Mouse (Mus musculus): ENCODE results near the gene Fez2.
A peak's percentile ranks its signal among the peaks of the same experiment; 100 is the strongest.

The Fez2 gene

DNA sequence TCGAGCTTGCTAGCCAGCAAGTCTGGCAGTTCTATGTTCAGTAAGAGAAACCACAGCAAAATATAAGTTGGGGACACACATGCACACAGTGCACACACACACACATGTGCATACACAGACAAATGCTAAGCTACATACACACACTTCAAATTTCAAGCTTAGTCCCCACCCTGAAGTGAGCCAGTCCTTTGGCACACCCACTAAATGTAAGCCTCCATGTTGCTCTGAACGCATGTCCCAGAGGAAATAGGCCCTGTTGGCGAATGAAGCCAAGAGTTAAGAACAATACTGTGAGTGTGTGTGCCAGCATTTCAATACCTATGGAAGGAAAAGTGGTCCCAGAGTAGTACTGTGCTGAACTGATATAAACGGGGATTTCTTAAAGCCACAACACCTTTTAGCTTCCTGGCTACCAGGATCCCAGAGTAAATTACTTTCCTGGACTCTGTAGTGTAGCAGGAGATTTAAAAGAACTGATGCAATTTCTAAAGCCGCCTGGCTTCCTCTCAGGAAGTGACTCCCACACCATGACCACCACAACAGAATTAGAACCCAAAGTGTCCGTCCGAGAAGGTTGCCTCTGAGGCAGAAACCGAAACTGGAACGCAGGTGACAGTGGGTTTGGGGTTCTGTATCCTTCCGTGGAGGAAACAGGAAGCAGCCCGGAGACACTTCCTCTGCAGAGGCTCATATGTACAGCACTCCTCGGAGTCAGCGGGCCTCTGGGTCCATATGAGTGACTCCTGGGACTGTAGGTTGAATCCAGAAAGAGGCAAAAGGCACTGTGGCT lies 55.8 kb downstream of the Fez2 start:
- DNase-seq, result no peak

DNA sequence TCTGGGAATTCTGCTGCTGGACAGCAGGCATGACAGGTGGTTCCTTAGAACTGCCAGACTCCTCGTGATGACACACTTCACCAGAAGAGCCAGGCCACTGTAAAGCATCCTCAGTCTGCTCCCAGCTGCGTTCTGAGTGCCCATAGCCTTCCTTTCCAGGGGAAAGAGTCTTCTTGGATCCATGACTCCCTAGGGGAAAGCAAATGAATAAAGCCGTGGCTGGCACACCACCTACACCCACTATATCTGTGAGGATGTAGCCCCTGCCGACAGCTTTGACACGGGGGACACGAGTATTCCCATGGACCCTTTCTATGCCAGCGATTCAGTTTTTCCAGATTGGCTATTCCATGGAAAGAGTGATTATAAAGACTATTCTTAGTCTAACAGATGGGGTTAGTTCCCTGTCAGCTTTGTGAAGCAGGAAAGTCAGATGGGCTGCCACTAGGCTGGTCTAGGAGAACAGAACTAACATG lies 59.7 kb downstream of the Fez2 start:
- peak; percentile 4 for DNase-seq

DNA sequence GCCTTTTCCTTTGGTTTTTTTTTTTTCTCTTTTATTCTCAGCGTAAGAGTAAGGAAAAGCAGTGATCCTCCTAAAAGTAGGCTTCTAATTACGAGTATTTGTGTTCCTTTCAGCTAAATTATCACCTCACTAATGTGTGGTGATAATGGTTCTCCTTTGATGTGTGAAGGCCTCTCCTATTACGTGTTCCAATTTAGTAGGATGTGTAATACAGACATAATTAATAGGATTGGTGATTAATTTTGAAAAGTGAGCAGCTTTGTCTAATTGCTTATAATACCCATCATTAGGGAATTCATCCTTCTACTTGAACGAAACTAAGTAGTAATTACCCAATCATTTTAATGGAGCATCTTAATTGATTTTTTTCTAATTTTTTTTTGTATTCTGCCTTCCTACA lies 60.2 kb downstream of the Fez2 start:
- no peak for DNase-seq

DNA sequence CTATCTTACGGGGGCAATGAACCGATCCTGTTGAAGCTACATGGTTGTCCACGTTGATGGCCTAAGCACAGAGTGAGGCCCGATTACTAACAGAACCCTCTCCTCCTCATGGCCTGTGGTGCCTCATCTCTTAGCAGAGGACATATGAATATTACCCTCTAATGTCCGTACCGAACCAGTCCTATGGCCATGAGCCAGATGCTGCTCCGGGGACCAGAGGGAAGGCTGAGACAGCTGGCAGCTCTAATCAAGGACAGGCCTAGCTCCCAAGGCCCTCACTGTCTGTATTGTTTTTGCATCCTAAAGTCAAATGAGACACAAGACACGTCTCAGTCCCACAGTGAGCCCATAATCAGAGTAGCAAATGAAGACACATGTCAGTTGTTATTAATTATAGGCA lies 62.3 kb downstream of the Fez2 start:
- no peak for DNase-seq

DNA sequence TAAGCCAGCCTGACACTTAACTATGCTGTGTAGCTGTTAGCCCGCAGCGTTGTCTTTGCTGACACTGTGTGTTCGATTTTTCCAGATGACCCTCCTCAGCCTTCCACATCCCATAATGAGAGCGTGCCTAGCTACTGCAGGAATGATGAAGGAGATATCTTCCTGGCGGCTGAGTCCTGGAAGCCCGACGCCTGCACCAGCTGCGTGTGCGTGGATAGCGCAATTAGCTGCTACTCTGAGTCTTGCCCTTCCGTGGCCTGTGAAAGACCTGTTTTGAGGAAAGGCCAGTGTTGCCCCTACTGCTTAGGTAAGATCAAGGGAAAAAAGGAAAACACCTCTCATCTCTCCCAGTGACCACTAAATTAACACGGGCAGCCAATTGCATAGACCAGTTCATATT lies 63.1 kb downstream of the Fez2 start:
- DNase-seq, result no peak

DNA sequence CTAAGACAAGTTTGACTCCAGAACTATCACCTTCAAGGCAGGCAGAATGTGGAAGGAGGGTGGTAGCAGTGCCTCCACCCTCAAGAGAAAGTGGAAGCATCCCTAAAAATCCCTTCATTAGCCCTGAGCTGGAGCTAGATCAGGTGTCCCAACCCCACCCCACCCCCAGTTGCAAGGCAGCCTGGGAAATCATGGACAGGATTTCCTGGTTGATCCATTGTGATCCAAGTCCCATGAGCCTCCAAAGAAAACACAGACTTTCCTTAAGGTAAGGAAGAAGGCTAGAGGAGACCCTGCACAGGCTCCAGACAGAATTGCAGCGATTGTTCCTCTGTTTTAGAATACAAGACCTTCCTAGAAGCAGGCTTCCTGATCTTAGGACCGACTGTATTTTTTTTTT lies 63.5 kb downstream of the Fez2 start:
- DNase-seq, result no peak

DNA sequence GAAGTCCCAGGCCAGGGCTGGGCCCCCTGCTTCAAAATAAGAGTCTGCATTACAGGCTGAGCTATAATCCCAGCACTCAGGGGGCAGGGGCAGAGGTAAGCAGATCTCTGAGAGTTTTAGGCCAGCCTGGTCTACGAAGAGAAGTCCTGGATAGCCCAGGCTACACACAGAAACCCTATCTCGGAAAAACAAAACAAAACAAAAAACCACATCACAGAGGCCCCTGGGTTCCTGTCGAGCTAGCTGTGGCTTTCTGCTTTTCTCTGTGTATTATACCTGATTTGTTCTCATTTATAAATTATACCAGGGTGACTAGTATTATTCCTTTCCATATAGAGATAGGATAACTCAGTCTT lies 65.5 kb downstream of the Fez2 start:
- no peak for DNase-seq

DNA sequence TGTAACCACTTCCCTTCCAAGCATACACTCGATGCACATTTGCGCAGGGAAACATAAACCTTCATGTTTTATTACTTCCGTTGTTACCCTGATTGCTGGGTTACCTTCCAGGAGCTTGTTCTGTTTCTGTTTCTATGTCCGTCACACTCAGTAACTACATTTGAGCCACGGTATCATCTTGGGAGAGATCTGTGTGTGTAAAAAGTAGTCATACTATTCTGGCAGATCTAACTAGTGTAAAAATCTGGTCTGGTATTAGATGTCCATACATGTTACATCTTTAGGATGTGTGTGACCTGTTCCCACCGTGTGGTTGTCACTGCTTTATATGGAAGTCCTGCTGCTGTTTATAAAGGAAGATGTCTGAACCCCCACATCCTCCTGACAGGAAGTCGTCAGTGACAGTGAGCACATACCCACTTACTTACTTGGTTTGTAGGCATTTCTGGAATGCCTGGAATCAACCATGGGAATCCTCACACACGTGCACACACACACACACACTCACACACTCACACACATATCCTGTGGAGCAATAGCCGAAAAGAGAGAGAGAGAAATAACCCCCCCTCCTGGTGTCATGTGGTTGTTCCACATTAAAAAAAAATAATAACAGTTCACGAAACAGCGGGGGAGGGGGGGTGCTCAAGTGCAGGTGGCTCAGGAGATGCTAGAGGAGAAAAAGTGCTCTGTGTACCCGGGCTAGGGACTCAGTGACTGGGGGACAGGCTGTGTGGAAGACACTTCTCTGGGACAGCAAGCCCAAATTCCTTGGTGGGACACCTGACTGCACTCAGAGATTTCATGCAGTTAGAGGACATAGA lies 66.1 kb downstream of the Fez2 start:
- no peak for DNase-seq

DNA sequence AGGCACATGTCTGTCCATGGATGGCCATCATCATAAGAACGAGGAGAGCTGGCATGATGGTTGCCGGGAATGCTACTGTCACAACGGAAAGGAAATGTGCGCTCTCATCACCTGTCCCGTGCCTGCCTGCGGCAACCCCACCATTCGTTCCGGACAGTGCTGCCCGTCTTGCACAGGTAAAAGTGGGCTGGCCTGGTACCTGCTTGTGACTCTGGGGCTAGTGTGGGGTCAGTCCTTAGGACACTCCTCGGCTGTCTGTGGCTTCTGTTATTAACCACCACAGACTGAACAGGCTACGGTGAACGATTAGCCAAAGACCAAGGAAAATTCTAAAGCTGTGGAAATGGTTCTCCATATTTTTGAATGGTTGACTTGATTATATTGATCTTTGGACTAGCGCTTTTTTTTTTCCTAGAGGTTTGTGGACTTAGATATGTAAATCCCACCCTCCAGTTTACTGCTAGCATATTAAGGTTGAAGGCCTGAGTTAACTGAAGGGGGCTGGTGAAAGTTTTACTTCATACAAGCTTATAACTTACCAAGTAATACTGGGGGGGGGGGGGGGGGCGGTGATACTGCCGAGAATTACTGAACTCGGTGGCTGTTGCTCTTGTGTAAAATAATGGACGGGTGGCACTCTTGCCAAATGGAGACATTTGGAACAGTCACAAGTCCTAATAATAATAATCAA lies 70.7 kb downstream of the Fez2 start:
- DNase-seq, result no peak

DNA sequence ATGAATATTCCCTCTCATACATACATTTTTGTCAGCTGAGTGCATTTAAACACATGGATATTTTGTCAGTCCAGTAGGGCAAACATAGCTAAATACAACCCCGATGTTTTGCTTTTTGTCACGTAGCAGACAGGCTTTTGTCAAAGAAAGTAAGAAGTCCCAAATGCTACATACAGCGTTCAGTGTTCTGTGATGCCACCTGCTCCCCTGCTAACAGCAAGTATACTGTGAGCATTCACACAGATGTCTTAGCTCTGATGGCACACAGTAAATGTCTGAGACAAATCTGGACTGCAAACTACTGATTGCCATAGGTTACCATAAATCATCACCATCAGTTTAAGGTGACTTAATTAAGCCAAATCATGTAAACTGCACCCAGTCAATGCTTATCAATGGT lies 74.3 kb downstream of the Fez2 start:
- DNase-seq, result no peak

DNA sequence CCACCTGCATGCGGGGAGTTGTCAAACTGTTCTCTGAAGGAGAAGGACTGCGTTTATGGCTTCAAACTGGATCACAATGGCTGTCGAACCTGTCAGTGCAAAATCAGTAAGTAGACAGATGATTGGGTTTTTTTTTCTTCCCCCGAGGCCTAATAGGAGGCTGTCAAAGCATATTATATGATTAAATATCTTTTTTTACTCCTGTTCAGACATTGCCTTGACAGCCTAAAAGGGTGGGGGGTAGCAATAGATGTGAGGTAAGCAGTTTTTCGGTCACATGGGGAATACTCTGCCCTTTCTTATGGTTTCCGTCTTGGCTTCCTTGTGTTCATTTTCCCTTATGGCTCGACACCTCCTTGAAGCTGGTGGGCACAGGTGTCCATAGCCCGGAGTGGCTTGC lies 82.7 kb downstream of the Fez2 start:
- no peak for DNase-seq

DNA sequence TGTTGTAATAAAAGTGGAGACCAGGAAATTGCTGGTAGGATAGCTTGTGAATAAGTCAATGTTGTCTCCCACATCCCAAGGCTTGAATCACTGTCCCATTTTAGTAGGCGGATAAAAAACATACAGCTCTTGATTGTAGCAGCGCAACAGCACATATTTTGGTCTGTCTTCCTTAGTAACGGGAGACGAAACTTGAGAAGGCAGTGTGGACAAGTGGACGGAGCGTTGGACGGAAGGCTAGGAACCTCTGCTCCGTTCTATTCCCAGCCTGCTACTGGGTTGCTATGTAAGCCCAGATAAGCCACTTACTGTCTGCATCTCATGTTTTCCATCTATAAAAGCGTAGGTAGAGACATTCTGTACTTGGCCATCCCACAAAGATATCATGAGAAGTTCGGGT lies 84.7 kb downstream of the Fez2 start:
- DNase-seq, result no peak

DNA sequence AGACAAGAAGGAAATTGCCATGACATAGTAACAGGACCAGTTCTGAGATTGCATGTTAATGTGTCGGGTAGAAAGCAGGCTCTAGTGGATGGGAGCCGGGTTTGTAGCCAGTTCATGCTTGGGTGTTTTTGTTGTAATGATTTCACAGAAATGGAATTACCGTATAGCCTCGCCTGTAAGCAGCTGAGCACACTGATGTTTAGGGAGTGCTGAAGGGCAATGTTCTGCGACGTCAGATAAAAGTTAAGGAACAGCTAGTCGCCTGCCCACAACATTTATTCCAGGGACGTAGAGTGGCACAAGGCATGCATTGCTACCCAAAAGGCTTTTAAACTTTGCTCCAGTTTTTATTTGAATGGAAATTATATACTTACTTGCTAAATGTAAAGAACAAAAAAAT lies 86.5 kb downstream of the Fez2 start:
- DNase-seq, result no peak

DNA sequence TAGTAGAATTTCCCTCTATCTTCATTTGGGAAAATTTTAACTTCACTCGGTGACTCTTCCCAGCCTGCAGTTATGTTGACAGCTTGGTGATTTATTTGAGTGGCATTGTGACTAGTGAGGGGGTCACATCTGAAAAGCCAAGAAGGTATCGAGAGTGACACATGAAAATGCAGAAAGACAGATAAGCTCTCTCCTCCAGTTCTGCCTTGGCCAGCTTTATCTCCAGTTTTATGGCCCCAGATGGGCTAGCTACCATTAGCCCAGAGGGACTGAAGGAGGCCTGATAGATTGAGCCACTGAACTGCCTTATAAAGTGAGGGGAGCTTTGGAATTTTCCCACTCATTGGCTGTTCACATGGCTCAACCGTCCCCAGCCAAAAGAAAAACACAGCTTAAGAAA lies 89.7 kb downstream of the Fez2 start:
- no peak for DNase-seq

DNA sequence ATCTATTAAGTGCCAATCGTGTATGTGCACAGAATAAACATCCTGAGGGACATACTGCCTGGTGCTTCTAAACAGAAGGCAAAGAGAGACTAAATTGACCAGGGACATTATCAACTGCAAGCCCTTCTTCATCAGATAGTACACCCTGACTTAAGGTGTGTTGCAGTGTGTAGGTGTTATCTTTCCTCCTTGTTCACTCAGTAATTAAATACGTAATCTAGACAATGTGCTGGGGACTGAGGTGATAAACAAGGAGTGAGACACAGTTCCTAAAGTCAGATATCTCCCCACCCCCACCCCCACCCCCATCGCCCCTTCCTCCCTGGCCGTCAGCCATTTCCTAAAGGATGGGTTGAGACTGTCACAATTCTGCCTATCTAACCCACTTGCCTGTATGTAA lies 90.8 kb downstream of the Fez2 start:
- DNase-seq, result no peak

DNA sequence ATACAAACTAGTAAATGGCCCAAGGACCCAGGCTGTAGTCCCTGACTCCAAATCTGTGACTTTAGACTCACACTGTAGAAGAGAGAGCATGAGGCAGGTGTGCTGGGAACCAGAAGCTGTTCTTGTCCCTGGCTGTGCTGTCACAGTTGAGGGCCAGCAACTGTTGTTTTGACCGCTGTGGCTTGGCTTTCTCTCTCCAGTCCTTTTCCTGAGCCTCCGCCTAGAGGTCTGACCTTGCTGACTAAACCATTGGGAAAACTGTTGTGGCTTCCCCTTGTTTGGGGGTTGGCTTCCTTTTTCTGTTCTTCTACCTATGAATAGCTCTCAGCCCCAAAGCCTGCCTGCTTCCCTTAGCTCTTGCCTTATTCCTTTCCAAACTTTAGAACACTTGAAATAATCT lies 91.6 kb downstream of the Fez2 start:
- DNase-seq, result no peak

DNA sequence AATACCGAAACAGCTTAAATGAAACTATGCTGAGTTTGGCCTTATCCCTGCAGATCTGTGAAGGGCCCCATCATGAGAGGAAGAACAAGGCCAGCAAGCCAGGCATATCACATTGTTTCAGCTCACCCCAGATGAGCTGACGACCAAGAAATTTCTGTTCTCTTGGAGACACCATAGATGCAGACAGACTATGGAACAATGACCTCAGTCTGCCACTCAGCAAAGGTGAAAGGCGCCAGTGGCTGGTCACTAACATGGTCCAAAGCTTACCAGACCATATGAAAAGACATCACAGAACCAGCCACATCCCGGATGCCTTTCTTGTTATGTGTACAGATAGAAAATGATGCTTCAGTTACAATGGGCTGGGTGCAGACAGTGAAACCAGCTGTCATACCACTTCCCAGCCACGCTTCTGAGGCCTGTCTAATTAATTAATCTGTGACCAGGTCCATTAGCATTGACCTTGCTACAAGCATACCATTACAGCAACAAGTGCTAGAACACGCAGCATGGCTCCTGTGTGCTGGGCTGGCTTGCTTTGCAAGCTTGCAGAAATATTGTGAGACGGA lies 92.1 kb downstream of the Fez2 start:
- no peak for DNase-seq

DNA sequence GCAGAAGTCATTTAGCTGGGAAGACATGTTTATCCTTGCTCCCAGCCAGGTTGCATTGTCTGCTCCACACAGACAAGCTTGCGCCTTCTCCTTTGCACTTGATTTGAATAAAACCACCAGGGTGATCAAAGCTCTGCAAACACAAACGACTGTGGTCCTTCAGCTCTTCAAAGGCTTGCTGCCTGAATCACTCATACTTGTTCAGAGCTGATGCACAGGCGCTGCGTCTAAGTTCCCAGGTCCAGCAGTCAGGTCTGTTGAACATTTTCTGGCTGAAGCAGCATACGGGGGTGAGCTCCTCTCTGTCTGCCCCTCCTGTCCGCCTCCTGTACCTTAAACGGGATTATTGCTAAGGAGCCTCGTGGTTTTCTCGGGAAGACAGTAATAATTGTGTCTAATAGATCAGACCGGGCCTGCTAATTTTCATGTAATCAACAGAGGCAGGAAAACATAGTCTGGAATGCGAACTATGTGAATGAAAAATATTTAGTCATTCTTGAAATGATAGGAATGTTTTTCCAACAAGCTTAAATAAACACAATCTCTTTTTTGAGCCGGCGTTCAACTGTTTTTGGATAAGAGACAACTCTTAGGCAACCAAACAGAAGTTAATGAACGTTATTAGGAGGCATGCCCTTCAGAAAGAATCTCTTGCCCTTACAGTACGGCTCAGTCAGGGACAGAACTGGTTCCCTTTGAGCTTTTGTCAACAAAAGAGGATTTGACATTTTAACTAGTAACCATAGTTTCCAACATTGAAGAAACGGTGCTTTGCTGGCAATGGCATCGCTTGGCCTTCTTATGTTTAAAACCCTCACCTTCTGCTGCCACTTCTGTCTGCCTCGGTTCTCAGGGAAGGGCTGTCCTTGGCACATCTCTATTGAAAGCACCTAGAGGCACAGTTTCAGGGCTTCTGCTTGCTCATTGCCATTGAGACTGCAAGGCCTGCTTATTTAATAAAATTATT lies 95.3 kb downstream of the Fez2 start:
- no peak for DNase-seq

DNA sequence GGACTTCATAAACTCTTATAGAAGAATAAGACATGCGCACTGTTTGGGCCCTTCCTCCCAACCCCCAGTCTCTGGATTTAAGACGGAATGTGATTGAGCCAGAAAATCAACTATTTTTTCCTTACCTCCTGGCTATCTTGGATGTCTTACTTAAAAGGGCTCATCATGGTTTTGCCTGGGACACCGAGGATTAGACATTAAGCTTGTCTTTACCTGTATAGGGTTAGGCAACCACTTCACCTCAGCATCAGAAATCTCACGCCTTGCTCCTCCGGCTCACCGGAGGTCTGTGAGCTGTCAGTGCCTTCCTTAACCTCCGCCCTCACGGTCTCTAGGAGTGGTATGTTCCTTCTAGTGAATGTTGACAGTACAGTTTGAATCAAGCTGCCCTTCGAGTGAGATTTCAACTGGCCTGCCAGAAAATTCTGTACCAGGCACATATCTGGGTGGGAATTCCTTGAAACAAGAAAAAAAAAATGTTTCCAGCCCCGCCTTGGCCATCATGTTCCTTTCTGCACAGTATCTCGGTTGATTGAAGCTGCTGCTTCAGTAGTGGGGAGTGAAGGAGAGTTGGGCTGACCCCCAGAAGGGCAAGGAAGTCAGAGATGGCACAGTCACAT lies 96.6 kb downstream of the Fez2 start:
- DNase-seq, result no peak

All from cerebellum, adult 11 months (tissue).